Mouse (Mus musculus) heart, adult 11 months (tissue): Measurements from ENCODE around the gene Plac1.
"Not testable (repeated sequence)": the region's sequence is repeated elsewhere in the genome, so short reads cannot be mapped to it uniquely, and the experiment has no call there.

Source experiments
- DNase-seq: peaks from one replicate; pipeline ENCODE4 v3.0.0; 2022

The Plac1 gene

GRCm38 (mm10) chrX:53041006-53041405 lies 198.9 kb downstream of the Plac1 start:
- DNase-seq: peak; percentile 45

DNA sequence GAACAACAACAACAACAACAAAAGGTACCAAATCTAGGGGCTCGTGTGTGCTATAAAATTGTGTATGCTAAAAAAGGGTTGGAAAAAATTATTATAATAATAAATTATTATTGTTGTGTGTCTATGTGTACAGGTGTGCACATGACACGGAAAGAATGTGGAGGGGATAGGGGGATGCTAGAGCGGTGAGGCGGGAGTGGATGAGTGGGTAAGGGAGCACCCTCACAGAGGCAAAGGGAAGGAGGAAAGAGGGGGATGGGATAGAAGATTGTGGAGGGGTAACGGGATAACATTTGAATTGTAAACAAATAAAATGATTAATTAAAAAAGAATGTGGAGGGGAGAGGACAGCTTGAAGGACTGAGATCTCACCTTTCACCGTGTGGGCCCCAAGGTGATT lies 199.8 kb downstream of the Plac1 start:
- DNase-seq: peak; percentile 7

DNA sequence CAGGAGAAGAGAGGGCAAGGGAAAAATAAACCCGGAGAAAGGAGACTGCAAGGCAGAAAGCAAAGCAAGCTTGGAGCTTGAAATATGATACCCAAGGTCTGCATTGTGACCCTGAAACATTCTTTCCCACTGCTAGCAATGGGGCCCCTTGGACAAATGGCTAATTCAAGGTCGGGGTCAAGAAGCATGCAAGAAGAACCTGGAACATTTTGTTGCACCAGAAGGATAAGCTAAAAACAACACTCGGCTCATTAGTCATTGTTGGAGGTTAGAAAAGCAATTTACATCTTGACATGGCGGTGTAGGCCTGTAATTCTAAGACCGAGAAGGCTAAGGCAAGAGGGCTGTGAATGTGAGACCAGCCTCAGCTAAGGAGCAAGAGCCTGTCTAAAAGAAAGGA lies 200.3 kb downstream of the Plac1 start:
- DNase-seq: no peak

GRCm38 (mm10) chrX:53038194-53038593 lies 201.7 kb downstream of the Plac1 start:
- DNase-seq: no peak

DNA sequence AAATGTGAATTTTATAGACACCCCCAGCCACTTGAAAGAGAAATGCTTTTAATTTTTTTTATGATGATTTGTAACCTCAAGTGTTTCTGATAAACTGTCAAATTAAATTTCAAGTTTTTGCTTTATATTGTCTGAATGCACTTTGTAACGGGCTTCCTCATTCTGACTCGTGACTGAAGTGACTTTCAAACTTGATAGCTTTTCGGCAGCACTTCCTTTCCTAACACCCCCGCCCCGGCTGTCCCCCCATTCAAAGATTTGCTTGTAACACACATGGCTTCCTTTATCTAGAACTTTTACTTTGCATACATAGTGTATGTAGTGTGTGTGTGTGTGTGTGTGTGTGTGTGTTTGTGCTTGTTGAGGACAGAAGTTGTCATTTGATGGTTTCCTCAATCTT lies 210.4 kb downstream of the Plac1 start:
- DNase-seq: no peak

DNA sequence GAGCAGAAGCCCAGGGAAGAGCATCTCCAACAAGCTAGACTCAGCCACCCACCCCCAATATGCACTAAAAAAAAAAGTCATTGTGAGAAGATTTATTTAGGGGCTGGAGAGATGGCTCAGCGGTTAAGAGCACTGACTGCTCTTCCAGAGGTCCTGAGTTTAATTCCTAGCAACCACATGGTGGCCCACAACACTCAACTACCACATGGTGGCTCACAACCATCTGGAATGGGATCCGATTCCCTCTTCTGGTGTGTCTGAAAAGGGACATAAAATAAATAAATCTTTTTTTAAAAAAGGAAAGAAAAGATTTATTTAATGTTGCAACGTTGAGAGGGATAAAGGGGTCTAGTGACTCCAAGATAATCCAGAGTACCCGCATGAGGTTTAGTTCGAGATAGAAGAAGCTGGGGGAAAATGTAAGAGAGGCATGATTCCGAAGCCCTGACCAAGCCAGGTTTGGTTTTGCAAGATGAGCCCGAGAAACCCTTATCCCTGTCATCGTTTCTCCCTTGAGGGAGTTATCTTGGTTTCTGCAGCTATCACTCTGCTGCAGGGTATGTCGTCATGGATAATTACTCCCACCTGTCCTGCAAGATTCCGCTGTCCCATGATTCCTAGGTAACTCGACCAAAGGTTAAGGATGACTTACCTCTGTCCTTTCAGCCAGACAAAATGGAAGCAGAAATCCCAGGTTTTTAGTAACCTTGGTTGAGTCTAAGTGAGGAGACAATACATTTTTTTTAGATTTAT lies 214.3 kb downstream of the Plac1 start:
- no peak for DNase-seq

- DNase-seq: not testable (repeated sequence)
Measured at GRCm38 (mm10) chrX:53024268-53024667, 215.6 kb downstream of the Plac1 start.

DNA sequence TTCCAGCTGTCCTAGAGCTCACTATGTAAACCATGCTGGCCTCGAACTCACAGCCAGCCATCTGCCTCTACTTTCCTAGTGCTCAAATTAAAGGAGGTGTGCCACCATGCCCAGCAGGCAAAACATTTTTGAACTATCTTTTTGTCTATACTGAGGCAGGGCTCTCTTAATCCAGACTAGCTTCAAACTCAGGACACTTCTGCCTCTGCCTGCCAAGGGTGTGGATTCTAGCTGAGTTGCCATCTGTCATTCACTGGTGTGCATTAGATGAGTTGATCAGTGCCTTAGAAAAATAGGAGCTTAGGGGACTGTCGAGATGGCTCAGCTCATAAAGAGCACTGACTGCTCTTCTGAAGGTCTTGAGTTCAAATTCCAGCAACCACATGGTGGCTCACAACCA lies 216.9 kb downstream of the Plac1 start:
- DNase-seq: no peak
